Mouse (Mus musculus): Measurements from ENCODE around the gene 5031439G07Rik.

The 5031439G07Rik gene

GRCm38 (mm10) chr15:85000984-85001982, 12.9 kb upstream of the 5031439G07Rik start:
- ChIA-PET POLR2A (interaction anchor here in 3 of 4 experiments (0.7 to 1.4 kb wide), 5 partner anchors 13 to 809 kb away, joined by 3 to 10 read pairs (median 3); partner anchors contain the start of genes 5031439G07Rik (in 2 of the 3) and Samm50 (in 1 of the 3)), CTCF (interaction anchor here (0.6 to 2.7 kb wide), 26 partner anchors 11 to 282 kb away, joined by 3 to 22 read pairs (median 4); partner anchors contain the start of genes 5031439G07Rik (in 1 of the 4) and Upk3a (in 1 of the 4))

DNA sequence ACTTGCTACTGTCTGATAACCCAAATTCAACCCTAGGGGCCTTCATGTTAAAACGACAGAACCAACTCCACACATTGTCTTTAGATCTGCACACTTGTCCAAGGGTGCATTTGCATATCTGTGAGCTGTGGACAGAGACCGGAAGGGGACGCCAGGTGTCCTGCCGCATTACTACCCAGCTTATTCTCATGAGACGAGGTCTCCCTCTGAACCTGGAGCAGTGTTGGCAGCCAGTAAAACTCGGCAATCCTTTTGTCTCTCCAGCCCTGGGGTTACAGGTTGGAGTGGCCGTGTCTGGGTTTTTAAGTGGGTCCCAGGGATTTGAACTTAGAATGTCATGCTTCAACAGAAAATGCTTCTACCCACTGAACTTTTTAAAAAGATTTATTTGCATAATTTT, 11.6 kb upstream of the 5031439G07Rik start:
- CTCF ChIA-PET, result interaction anchor here (0.6 to 2.7 kb wide), 14 partner anchors 11 to 621 kb away, joined by 3 to 22 read pairs (median 4); partner anchors contain the start of genes 5031439G07Rik (in 1 of the 4) and Upk3a (in 1 of the 4)

DNA sequence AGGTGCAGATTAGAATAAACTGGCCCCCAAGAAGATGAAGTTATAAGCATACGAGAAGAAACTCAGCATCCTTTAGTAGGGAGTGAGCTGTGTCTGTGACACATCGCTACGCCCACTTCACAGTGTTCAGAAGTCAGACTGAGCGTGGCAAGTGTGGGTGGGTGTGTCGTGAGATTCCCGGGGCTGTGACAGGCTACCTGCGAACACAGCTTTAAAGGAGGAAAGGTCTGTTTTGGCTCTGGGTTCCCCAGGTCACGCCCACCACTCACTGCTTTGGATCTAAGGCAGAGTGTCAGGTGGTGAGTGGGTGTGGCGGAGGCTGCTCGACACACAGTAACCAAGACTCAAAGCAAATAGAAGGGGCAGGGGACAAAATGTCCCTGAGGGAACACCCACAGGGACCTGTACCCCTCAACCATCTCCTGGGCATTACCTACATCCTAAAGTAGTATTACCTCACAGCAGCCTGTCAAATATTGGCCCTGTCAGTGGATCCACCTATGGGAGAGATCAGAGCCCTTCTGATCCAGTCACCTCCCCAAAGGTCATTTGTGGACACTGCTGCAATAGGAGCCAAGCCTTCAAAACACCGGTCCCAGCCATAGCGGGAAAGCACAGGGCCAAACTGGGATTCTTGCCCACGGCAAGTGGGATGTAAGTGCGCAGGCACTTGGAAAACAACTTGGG, 9.6 kb upstream of the 5031439G07Rik start:
- ChIA-PET CTCF (interaction anchor here in 2 of 4 experiments (1.0 to 2.3 kb wide), 2 partner anchors 11 to 23 kb away, joined by 3 to 13 read pairs; partner anchors contain the start of gene 5031439G07Rik (in 1 of the 2)), POLR2A (interaction anchor here in 1 of 4 experiments (0.6 to 4.1 kb wide), 3 partner anchors 10 to 75 kb away, joined by 4 to 40 read pairs (median 4); partner anchors contain the start of genes 5031439G07Rik and Nup50)

More for the DNA sequence above, 11.6 kb upstream of the 5031439G07Rik start:
- POLR2A ChIA-PET, result interaction anchor here in 3 of 4 experiments (0.6 to 1.5 kb wide), 6 partner anchors 11 to 244 kb away, joined by 3 to 5 read pairs (median 4); partner anchors contain the start of gene 5031439G07Rik (in 1 of the 3)

- CTCF ChIA-PET, result interaction anchor here (0.5 to 2.3 kb wide), 84 partner anchors 8 to 726 kb away, joined by 3 to 16 read pairs (median 4); partner anchors contain the start of genes 5031439G07Rik (in 3 of the 4) and Upk3a (in 2 of the 4)
These were observed 7.6 kb upstream of the 5031439G07Rik start for GRCm38 (mm10) chr15:84995967-84996366.

GRCm38 (mm10) chr15:84995041-84995440, 6.7 kb upstream of the 5031439G07Rik start:
- ChIA-PET CTCF (interaction anchor here (0.5 to 2.0 kb wide), 16 partner anchors 13 to 730 kb away, joined by 3 to 8 read pairs (median 4); partner anchors contain the start of gene Upk3a (in 1 of the 4)), POLR2A (interaction anchor here in 2 of 4 experiments (1.0 to 4.1 kb wide), 6 partner anchors 7 to 294 kb away, joined by 3 to 40 read pairs (median 4); partner anchors contain the start of gene 5031439G07Rik (in 1 of the 2))

More at GRCm38 (mm10) chr15:84995967-84996366, 7.6 kb upstream of the 5031439G07Rik start:
- POLR2A ChIA-PET, result interaction anchor here in 3 of 4 experiments (0.5 to 4.1 kb wide), 13 partner anchors 8 to 1220 kb away, joined by 3 to 40 read pairs (median 4); partner anchors contain the start of gene 5031439G07Rik (in 1 of the 3)

DNA sequence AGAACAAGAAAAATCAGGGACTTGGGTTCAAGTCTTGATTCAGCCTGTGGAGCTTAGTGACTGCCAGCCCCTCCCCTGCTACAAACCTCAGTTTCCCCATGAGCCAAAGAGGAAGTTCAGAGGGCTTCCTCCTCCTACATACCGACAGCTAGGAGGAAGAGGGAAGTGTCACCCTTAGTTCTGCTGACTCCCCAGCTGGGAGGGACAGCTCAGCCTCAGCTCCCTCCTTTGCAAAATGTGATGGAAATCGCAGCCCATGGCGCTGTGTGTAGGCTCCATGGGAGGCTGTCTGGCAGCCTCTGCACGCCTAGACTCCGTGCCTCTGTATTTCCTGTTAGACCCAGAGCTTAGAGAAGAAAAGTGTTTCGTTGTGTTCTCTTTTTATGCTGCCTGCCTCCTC, 6.1 kb upstream of the 5031439G07Rik start:
- POLR2A ChIA-PET, result interaction anchor here in 2 of 4 experiments (0.6 to 1.8 kb wide), 6 partner anchors 10 to 376 kb away, joined by 3 to 6 read pairs (median 4); no protein-coding TSS in a partner anchor
- CTCF ChIA-PET, result interaction anchor here in 3 of 4 experiments (0.6 to 1.4 kb wide), 6 partner anchors 26 to 297 kb away, joined by 3 to 7 read pairs (median 4); no protein-coding TSS in a partner anchor

- CTCF ChIA-PET, result no interaction called here
- POLR2A ChIA-PET, result interaction anchor here in 1 of 4 experiments (3.0 kb wide), 1 partner anchor 65 kb away, joined by 23 read pairs; the partner anchor contains the start of gene Nup50
These were observed 1.4 kb upstream of the 5031439G07Rik start for GRCm38 (mm10) chr15:84989771-84990170.

DNA sequence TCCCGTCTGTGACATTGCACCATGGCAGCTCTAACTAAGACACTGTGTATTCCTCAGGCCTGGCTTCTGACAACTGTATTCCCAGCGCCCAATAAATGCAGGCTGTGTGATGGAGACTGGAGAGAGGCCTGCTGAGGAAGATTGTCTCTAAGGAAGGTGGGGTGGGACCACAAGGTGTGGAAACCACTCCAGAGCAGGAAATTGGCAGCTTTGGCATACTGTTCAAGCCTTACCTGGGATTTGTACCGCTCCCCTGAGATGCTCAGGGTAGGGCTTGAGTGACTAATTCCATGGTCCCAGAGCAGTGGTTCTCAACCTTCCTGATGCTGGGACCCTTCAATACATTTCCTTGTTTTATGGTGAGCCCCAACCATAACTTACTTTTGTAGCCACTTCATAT, 747 bp upstream of the 5031439G07Rik start:
- CTCF ChIA-PET, result no interaction called here
- POLR2A ChIA-PET, result interaction anchor here in 2 of 4 experiments (1.3 to 3.0 kb wide), 5 partner anchors 8 to 265 kb away, joined by 3 to 40 read pairs (median 13); partner anchors contain the start of gene Nup50 (in 1 of the 2)

DNA sequence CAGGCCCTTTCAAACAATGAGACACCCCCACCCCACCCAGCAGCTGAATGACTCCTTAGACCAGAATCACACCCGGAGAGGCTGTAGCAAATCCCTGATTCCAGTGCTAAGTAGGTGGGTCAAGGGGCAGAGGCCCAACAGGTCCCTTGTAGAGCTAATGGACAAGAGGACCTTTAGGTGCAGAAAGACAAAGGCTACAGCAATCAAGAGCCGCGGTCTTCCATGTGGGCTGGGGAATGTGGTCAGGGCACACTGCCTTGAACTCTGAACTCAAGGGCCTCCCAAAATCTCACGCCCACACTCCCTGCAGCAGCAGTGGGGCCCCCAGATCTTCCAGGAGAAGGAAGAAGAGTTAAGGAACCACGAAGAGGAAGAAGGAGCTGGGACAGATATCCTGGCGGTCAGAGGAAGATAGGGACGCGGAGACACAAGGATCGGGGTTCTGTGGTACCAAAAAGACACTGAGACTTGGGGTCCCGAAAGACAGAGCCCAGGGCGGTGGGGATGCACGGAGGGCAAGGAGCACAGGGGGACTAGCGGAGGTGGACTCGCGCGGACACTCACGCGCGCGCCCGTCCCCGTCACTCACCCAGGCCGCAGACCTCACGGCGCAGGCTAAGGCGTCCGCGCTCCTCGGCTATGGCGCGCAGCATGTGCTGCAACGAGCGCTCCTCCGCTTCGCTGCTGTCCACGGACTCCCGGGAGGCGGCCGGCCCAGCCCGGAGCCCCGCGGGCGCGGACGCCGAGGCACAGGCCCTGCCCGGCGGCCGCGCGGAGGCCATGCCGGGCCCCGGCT, 1.1 kb downstream of the 5031439G07Rik start:
- ChIA-PET POLR2A (interaction anchor here in 3 of 4 experiments (0.6 to 3.4 kb wide), 37 partner anchors 10 to 486 kb away, joined by 3 to 40 read pairs (median 5); partner anchors contain the start of genes Nup50 (in 2 of the 3), Phf21b (in 2 of the 3) and Gm29666 (in 1 of the 3)), CTCF (interaction anchor here in 3 of 4 experiments (0.6 to 3.1 kb wide), 10 partner anchors 9 to 271 kb away, joined by 3 to 16 read pairs (median 8); no protein-coding TSS in a partner anchor)

DNA sequence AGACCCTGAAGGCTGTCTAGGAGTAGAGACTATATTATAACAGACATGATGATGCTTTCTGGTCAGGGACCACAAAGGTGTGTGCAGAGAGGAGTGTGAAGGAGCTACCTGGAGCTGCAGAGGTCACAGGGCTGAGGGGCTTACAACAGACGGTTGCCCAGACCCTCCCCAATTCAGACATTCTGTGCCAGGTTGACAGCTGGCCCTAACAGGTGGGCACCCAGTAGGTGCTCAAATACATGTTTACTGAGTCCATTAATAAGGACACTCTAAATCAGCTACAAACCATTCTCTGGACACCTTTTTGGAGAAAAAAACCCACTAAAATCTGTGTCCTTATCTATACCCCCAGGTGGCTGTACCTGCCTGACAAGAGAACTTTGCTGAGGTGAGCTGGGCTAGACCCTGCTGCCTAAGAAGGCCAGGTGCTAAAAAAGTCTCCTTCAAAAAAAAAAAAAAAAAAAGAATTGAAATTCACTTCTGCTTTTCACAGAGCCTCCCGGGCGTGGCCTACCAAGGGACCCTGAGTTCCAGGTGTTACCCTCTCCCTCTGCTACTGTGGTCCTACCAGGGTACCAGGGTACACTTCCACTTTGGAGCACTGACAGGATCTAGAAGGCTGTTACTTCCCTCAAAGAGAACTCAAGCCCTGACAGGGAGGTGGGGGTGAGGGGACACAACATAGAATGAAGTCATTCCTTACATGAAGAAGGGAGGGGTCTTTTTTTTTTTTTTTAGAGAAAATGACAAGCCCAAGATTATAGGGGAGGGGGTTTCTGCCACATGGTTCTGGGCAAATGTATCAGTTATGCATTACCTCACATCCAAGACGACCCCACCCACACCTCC, 2.0 kb downstream of the 5031439G07Rik start:
- ChIA-PET CTCF (interaction anchor here in 2 of 4 experiments (1.6 to 3.1 kb wide), 3 partner anchors 10 to 50 kb away, joined by 3 to 13 read pairs (median 10); no protein-coding TSS in a partner anchor), POLR2A (interaction anchor here in 2 of 4 experiments (0.6 to 3.4 kb wide), 9 partner anchors 11 to 619 kb away, joined by 3 to 40 read pairs (median 4); no protein-coding TSS in a partner anchor)

DNA sequence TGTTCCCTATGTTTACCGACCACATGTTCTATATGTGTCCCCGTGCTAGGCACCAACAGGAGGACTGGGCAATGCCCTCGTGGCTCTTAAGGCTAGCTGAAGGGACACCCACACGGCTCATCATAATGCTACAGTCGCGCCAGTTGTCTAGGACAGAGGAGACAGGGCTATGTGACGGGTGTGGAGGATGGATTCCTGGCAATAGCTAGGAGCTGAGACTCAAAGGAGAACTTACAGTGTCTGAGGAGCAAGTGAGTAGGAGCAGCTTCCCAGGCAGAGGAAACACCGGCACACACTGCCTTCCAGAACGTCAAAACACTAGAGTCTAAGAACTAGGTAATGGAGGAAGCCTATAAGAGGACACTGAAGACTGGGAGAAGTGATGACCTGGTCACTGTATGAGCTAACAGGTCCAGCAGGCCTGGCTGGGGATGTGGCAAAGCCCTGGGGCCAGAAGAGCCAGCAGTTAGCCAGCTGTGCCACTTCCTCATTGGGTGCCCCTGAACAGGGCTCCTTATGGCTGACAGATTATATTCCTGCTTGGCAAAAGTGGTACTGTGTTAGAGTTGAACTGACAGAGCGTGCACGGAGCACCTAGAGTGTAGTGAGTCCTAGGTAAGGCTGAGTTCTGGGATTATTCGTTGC, 2.7 kb downstream of the 5031439G07Rik start:
- CTCF ChIA-PET, result interaction anchor here in 2 of 4 experiments (1.6 to 3.1 kb wide), 3 partner anchors 11 to 51 kb away, joined by 3 to 13 read pairs (median 5); no protein-coding TSS in a partner anchor
- POLR2A ChIA-PET, result interaction anchor here in 2 of 4 experiments (0.6 to 3.4 kb wide), 4 partner anchors 9 to 618 kb away, joined by 3 to 17 read pairs (median 3); no protein-coding TSS in a partner anchor

DNA sequence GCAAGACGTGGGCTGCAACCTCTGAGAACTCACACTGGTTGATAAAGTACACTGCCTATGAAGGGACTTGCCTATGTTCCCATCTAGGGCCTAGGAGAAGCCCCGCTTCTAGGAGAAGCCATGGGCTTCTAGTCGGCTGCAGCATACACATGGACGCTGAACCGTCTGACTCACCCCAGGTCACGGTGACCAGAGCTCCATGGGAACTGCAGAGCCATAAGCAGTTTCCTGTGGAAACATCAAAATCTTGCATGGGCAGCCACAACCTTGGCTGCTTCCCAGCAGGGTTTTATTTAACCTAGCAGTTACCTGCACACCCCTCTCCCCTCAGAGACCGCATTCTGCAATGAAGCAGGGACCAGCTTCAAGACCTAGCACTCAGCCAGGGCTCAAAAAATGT, 4.6 kb downstream of the 5031439G07Rik start:
- CTCF ChIA-PET, result interaction anchor here in 3 of 4 experiments (0.5 to 2.0 kb wide), 9 partner anchors 12 to 856 kb away, joined by 3 to 14 read pairs (median 4); no protein-coding TSS in a partner anchor
- POLR2A ChIA-PET, result interaction anchor here in 3 of 4 experiments (0.7 to 2.1 kb wide), 11 partner anchors 8 to 199 kb away, joined by 3 to 7 read pairs (median 4); no protein-coding TSS in a partner anchor

DNA sequence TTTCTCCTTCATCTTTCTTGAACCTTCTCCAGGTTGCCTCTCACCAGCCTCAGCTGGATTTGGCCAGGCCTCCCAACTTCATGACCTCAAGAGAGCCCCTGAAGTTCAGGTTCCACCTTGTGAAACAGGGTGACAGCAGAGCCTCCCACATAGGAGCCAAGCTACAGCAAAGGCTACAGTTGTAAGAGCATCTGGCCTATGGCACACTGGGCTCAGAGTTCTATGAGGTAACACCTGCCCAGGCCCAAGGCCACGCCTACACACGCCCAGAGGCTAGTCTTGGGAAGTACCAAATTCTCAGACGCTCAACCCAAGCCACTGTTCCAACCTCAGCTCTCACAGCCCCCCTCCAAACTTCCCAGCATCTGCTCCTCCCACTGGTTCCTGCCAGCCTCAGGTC, 5.5 kb downstream of the 5031439G07Rik start:
- ChIA-PET CTCF (interaction anchor here in 1 of 4 experiments (0.9 to 1.7 kb wide), 4 partner anchors 13 to 281 kb away, joined by 3 to 5 read pairs (median 4); no protein-coding TSS in a partner anchor), POLR2A (interaction anchor here in 2 of 4 experiments (0.8 to 2.1 kb wide), 4 partner anchors 10 to 129 kb away, joined by 3 to 7 read pairs (median 4); no protein-coding TSS in a partner anchor)

DNA sequence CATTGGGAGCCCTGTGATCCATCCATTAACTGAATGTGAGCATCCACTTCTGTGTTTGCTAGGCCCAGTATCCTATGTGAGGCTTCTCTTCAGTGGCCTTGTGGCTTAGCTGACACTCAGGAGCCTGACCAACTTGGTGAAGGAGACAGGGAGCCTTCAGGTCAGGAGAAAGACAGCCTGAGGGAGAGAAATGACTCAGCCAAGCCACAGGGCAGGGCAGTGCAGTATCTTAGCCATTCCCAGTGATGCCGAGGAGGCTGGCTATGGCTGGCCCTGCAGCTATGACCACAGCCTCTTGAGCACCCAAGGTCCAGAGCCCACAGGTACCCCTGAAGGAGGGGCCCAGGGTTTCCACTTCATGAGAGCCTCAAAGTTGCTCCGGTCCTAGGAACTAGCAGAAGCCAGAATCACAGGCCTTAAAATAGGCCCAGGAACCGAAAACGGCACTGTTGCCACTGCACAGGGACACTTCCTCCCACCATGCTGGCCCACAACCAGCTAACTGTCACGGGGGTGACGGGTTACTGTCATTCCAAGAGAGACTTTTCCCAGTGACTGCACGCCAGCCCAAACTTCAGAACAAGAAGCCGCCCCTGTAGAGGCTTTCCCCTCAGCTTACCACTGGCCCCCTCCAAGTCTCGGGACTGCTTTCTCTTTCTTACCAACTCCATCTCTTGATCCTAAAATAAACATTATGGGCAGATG, 6.6 kb downstream of the 5031439G07Rik start:
- ChIA-PET POLR2A (interaction anchor here in 3 of 4 experiments (0.6 to 1.5 kb wide), 4 partner anchors 42 to 743 kb away, joined by 3 to 4 read pairs (median 4); no protein-coding TSS in a partner anchor), CTCF (interaction anchor here in 2 of 4 experiments (0.7 to 1.1 kb wide), 2 partner anchors 14 to 61 kb away, joined by 3 to 5 read pairs; no protein-coding TSS in a partner anchor)

Measured in embryonic stem cell, embryonic (primary cell).